Mouse (Mus musculus) heart, adult 18-20 months (tissue): ENCODE results near the gene Rhag. TPM values are rescaled to one million over a fixed set of nuclear protein-coding genes. Genes with fewer than 3 reads are reported as not detected.

Experiments
- DNase-seq, 2 experiments: peaks; one replicate each; pipeline ENCODE4 v3.0.0; 2021 to 2022; ENCODE audit warnings: mixed read lengths in 1 of 2
- total RNA-seq, 2 experiments: library from RNA; stranded (reverse); gene quantifications; 2 replicates each; pipeline ENCODE4 v1.2.3; 2021

The Rhag gene
- total RNA-seq, 2 experiments from 2014 or later: not detected

- DNase-seq: no peak
Measured at GRCm38 (mm10) chr17:40874701-40875100, 63.8 kb downstream of the Rhag start.

- DNase-seq: no peak
Measured at GRCm38 (mm10) chr17:40875568-40875967, 64.6 kb downstream of the Rhag start.

- DNase-seq: peak in 1 of 2 experiments; percentile 8
Measured at GRCm38 (mm10) chr17:40877741-40878140, 66.8 kb downstream of the Rhag start.

- DNase-seq: no peak
Measured at GRCm38 (mm10) chr17:40879528-40879923, 68.6 kb downstream of the Rhag start.

GRCm38 (mm10) chr17:40879924-40880691 is 69.2 kb downstream of the Rhag start, which contains the start of gene 9130008F23Rik:
Gene 9130008F23Rik (minus strand): TSS chr17:40880559.
- peak; percentile 80 to 81 for DNase-seq

- no peak for DNase-seq
Measured at GRCm38 (mm10) chr17:40882172-40882571, 71.2 kb downstream of the Rhag start.

GRCm38 (mm10) chr17:40885155-40885554 is 74.2 kb downstream of the Rhag start:
- no peak for DNase-seq

- no peak for DNase-seq
Measured at GRCm38 (mm10) chr17:40887849-40888536, 77.1 kb downstream of the Rhag start.

Other genes with a start within 250 kb of the Rhag start
- gene Esp6, start 249.6 kb upstream of the Rhag start, total RNA-seq: not detected
- gene Esp4, start 212.5 kb upstream of the Rhag start, total RNA-seq: not detected
- gene Esp3, start 179.1 kb upstream of the Rhag start, total RNA-seq: not detected
- not detected for gene Esp1, start 84.0 kb upstream of the Rhag start, total RNA-seq
- gene Crisp2, start 4.1 kb upstream of the Rhag start, total RNA-seq: not detected
- under 1 TPM; 0.26 to 0.52 TPM for gene 9130008F23Rik, start 69.4 kb downstream of the Rhag start, total RNA-seq
- not detected for gene Glyatl3, start 103.2 kb downstream of the Rhag start, total RNA-seq
- 100 to 1,000 TPM; 148 to 177 TPM for gene Mut, start 123.6 kb downstream of the Rhag start, total RNA-seq
- 1 to 10 TPM; 5.7 to 6.6 TPM for gene Cenpq, start 123.9 kb downstream of the Rhag start, total RNA-seq